Mouse (Mus musculus) thymus, postnatal 25 days (tissue): ENCODE measurements around the gene Kmo.

Source experiments
- DNase-seq: peaks from one replicate; pipeline ENCODE4 v3.0.0; 2022

The Kmo gene

DNA sequence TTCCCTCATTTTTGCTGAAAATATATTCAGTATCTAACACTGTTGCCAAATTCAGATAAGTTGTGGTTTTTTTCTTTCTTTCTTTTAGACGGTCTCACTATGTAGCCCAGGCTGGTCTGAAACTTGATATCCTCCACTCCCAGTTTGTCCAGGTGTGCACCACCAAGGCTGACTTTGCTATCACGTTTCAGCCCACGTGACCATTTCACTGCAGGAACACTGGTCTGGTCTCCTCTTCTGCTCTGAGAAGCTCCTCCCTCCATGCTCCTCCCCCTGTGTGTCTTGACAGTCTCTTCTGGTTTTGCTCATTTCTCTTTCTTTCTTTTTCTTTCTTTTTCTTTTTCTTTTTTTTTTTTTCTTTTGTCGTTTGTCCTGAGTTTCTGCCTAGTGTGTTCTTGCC is 79.6 kb downstream of the Kmo start:
- peak; percentile 11 for DNase-seq

DNA sequence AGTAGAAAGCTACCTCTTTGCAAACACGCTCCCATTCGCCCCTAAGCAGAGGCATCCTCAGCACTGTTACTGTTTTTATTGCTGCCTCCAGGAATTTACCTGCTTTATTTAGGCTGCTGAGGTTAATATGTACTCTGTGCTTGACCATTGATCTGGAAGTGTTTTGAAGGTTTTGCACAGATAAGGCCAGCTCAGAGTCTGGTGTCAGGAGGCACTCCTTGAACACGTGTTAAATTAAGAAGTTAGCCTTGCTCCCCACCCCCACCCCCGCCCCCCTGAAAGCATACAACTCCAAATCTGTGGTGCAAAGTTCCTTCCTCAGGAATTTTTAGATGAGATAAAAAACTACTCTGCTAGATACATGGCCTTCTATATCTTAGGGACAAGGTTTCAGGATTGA is 81.0 kb downstream of the Kmo start:
- no peak for DNase-seq

DNA sequence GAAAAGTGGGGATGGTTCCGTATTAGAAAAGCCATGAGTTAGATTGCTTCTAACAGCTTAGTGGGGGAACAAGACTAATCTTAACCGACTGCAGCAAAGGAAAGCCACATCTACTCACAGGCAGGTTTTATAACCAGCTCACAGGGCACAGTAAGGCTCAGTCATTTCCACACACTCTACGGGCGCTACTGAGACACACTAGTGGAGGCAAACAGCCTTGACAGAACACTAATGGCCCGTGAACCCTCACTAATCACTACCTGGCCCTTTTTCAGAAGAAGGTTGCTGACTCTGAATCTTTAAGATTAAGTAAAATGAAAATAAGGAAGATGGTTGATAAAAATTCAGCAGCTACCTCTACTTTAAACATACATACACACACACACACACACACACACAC is 87.4 kb downstream of the Kmo start:
- no peak for DNase-seq

DNA sequence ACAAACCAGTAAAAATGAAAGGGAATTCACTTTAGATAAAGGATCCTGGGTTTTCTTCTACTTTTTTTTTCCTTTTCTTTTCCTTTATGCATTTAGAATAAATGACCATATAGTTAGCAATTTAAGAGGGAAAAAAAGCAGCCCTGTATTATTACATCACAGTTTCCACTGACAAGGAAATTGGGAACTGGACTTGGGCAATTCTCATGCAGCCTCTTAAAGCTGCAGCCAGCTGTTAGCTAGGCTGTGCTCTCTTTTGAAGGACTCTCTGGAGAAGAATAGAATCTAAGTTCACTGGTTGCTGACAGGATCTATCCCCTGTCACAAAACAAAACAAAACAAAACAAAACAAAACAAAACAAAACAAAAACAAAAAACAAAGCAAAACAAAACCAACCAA is 87.8 kb downstream of the Kmo start:
- DNase-seq: no peak
